Comparison of ENCODE assay signal across 8 mouse cellular contexts in genomic region chr9:110333135-110333895, GRCm38 (mm10). TPM values are rescaled to one million over a fixed set of nuclear protein-coding genes. Genes with fewer than 3 reads are reported as not detected.
DNase-seq lines count a peak whose midpoint lies in the region; ATAC-seq lines count a peak whose summit lies in the region.

Gene Scap, plus strand, starts transcription at chr9:110333288.

- intact Hi-C loops in left cerebral cortex, postnatal 14 days (cut with DNase I) = no loop called here

- WGBS in intestine, embryonic 14.5 days = under 1% methylated on average over 50 of the region's 78 CpGs

- ATAC-seq in intestine, embryonic 14.5 days (replicated peaks; ENCODE audit: low FRiP score, low TSS enrichment, low read depth) = peak; percentile 89

- H3K4me1 ChIP-seq in intestine, embryonic 14.5 days (replicated peaks; ENCODE audit: control insufficient read depth, insufficient read depth, low read length) = no peaks in the 10 kb centered on the region; the same call in 1 of the 2 replicates

- H3K27ac ChIP-seq in intestine, embryonic 14.5 days (ENCODE audit: low read depth) = no peak within 1 kb of the TSS

- peak within 1 kb of the TSS; percentile 58 for H3K9ac ChIP-seq in intestine, embryonic 14.5 days (ENCODE audit: low read length)

- H3K4me3 ChIP-seq in intestine, embryonic 14.5 days (ENCODE audit: low read depth, low read length) = peak within 1 kb of the TSS; percentile 67

- H3K36me3 ChIP-seq in intestine, embryonic 14.5 days (ENCODE audit: control insufficient read depth, insufficient read depth, low read length) = no peaks in the 10 kb centered on the region

- no peaks in the 10 kb centered on the region for H3K27me3 ChIP-seq in intestine, embryonic 14.5 days (replicated peaks; ENCODE audit: control insufficient read depth, insufficient read depth, low read length)

- no peaks in the 10 kb centered on the region for H3K9me3 ChIP-seq in intestine, embryonic 14.5 days (ENCODE audit: control insufficient read depth, low read length)

- H3K4me2 ChIP-seq in intestine, embryonic 14.5 days (ENCODE audit: low read length) = peak within 1 kb of the TSS; percentile 52

- peak; percentile 97 to 100 for DNase-seq in adrenal gland, adult (ENCODE audit: inconsistent age in 2 of 2, low spot score in 1 of 2)
- peak; percentile 96 for DNase-seq in embryo, embryonic 10.5 days (ENCODE audit: low spot score)
- peak; percentile 95 for DNase-seq in gastrocnemius, postnatal 25 days
- peak; percentile 100 for DNase-seq in intestine, embryonic 14.5 days (ENCODE audit: low spot score)
- DNase-seq in left cerebral cortex, postnatal 14 days (ENCODE audit: low spot score in 2 of 2) = peak; percentile 95 to 98
- peak; percentile 95 for DNase-seq in mesoderm, embryonic 11.5 days (ENCODE audit: low read depth, low spot score)
- DNase-seq in right cerebral cortex, postnatal 36 days (ENCODE audit: low spot score in 2 of 2) = peak; percentile 89 to 91
- peak; percentile 96 for DNase-seq in yolk sac, embryonic 10.5 days (ENCODE audit: low spot score)

RNA-seq across cellular contexts. Expression of gene Scap, which starts in this region (rescaled TPM):
- total RNA-seq in gastrocnemius, postnatal 25 days (2021) = 10 to 100 TPM; 17.0 to 21.5 TPM
- 28.0 and 28.7 TPM in 2 replicates for polyA plus RNA-seq in intestine, embryonic 14.5 days (2014; fragmentation: Nextera tagmentation; extraction: Ambion mirVana)
- total RNA-seq in left cerebral cortex, postnatal 14 days (2021) = 100 to 1,000 TPM in 1 of 2 experiments, 10 to 100 TPM in 1; 92.2 to 114 TPM

Comparison
In these comparisons a context has a peak if more than half of its experiments do, and no peak if none do; other contexts are left out.
1. RNA of gene Scap (total RNA-seq): 92.2 to 114 TPM in left cerebral cortex, postnatal 14 days; 17.0 to 21.5 TPM in gastrocnemius, postnatal 25 days; every median in the first group is over 4 times any median in the second.
2. Peak in every context shown above with its lines, with median percentiles within 50 percentile points of each other: DNase-seq.